ENCODE assay signal across 23 mouse cellular contexts in genomic region chr4:82880243-82880642, GRCm38 (mm10). TPM values are rescaled to one million over a fixed set of nuclear protein-coding genes. Genes with fewer than 3 reads are reported as not detected.
DNase-seq lines count a peak whose midpoint lies in the region; ATAC-seq and TF ChIP-seq lines count a peak whose summit lies in the region.
"Had no signal": no experiment of that assay in that cellular context is flagged by ENCODE, and none has a peak within 500 bp of the region (broad histone marks: within the 10 kb centered on the region; RNA-seq: fewer than 3 reads in every experiment).

No protein-coding gene starts in this region.

- no peak overlapping the region for H3K9ac ChIP-seq in intestine, embryonic 14.5 days (ENCODE audit: low read length)
- no peak overlapping the region for H3K9ac ChIP-seq in intestine, embryonic 15.5 days
- H3K9ac ChIP-seq in limb, embryonic 14.5 days (ENCODE audit: low read depth, low read length, severe bottlenecking), result no peak overlapping the region
- no peak overlapping the region for H3K9ac ChIP-seq in limb, embryonic 15.5 days
- H3K9ac ChIP-seq: embryonic facial prominence, embryonic 13.5 days; embryonic facial prominence, embryonic 15.5 days; forebrain, embryonic 12.5 days had no signal

- H3K4me1 ChIP-seq in intestine, embryonic 14.5 days (replicated peaks; ENCODE audit: control insufficient read depth, insufficient read depth, low read length), result no peaks in the 10 kb centered on the region
- no peaks in the 10 kb centered on the region for H3K4me1 ChIP-seq in intestine, embryonic 15.5 days (replicated peaks)
- H3K4me1 ChIP-seq in limb, embryonic 14.5 days (ENCODE audit: control insufficient read depth, insufficient read depth, low read length), result peaks cover 34% of the 10 kb centered on the region
- peaks cover 19% of the 10 kb centered on the region for H3K4me1 ChIP-seq in limb, embryonic 15.5 days

- no peak for DNase-seq in intestine, embryonic 14.5 days (ENCODE audit: low spot score)
- DNase-seq in limb, embryonic 14.5 days (ENCODE audit: low spot score), result no peak
- DNase-seq: adrenal gland, adult 8-10 months; adrenal gland, postnatal 14 days; adrenal gland, postnatal 36 days; cerebellum, adult 11 months; cerebellum, adult 18-20 months; cerebellum, adult 8-10 months; cerebellum, adult 9-11 months; cerebellum, postnatal 14 days; cerebellum, postnatal 36 days; embryo, embryonic 11 days had no signal

- no peaks in the 10 kb centered on the region for H3K36me3 ChIP-seq in intestine, embryonic 14.5 days (ENCODE audit: control insufficient read depth, insufficient read depth, low read length)
- H3K36me3 ChIP-seq in intestine, embryonic 15.5 days, result no peaks in the 10 kb centered on the region
- no peaks in the 10 kb centered on the region for H3K36me3 ChIP-seq in limb, embryonic 14.5 days (ENCODE audit: control insufficient read depth, insufficient read depth, low read length)
- H3K36me3 ChIP-seq in limb, embryonic 15.5 days, result no peaks in the 10 kb centered on the region
- H3K36me3 ChIP-seq: embryonic facial prominence, embryonic 13.5 days; embryonic facial prominence, embryonic 15.5 days; forebrain, embryonic 10.5 days; forebrain, embryonic 12.5 days had no signal

- 69% methylated on average over 2 of the region's 2 CpGs for WGBS in intestine, embryonic 14.5 days
- WGBS in intestine, embryonic 15.5 days, result 72% methylated on average over 2 of the region's 2 CpGs
- 64% methylated on average over 2 of the region's 2 CpGs for WGBS in limb, embryonic 14.5 days
- 45% methylated on average over 2 of the region's 2 CpGs for WGBS in limb, embryonic 15.5 days

- no peaks in the 10 kb centered on the region for H3K27me3 ChIP-seq in intestine, embryonic 14.5 days (replicated peaks; ENCODE audit: control insufficient read depth, insufficient read depth, low read length)
- H3K27me3 ChIP-seq in intestine, embryonic 15.5 days (replicated peaks), result no peaks in the 10 kb centered on the region
- no peaks in the 10 kb centered on the region for H3K27me3 ChIP-seq in limb, embryonic 14.5 days (ENCODE audit: control insufficient read depth, insufficient read depth, low read length)
- H3K27me3 ChIP-seq in limb, embryonic 15.5 days, result no peaks in the 10 kb centered on the region
- H3K27me3 ChIP-seq: embryonic facial prominence, embryonic 13.5 days; embryonic facial prominence, embryonic 15.5 days had no signal

- H3K27ac ChIP-seq in intestine, embryonic 14.5 days (ENCODE audit: low read depth), result no peak overlapping the region
- no peak overlapping the region for H3K27ac ChIP-seq in intestine, embryonic 15.5 days
- 0 out of 2 replicates have a peak overlapping the region, but pooled peaks have one; percentile 26 for H3K27ac ChIP-seq in limb, embryonic 14.5 days (replicated peaks; ENCODE audit: low read depth, low read length)
- peak overlapping the region; percentile 30; the same call in 1 of the 2 replicates for H3K27ac ChIP-seq in limb, embryonic 15.5 days
- H3K27ac ChIP-seq: embryonic facial prominence, embryonic 13.5 days; embryonic facial prominence, embryonic 15.5 days; forebrain, embryonic 10.5 days; forebrain, embryonic 12.5 days had no signal

- 0 out of 2 replicates have a peak, but pooled peaks have one; percentile 40 for ATAC-seq in intestine, embryonic 14.5 days (replicated peaks; ENCODE audit: low FRiP score, low TSS enrichment, low read depth)
- ATAC-seq in intestine, embryonic 15.5 days, result no peak
- ATAC-seq in limb, embryonic 14.5 days (ENCODE audit: low FRiP score, low read depth), result peak; percentile 62; the same call in 1 of the 2 replicates
- ATAC-seq in limb, embryonic 15.5 days (ENCODE audit: insufficient number of reproducible peaks, low FRiP score, low TSS enrichment, low read depth), result no peak
- ATAC-seq in cerebellum, adult (ENCODE audit: insufficient number of reproducible peaks, low FRiP score, low TSS enrichment), result no peak
- ATAC-seq: activated CD4-positive, CD25-positive, alpha-beta regulatory T cell, adult 4 months; forebrain, embryonic 14.5 days; forebrain, embryonic 16.5 days had no signal

- no peak overlapping the region for H3K4me2 ChIP-seq in intestine, embryonic 14.5 days (ENCODE audit: low read length)
- no peak overlapping the region for H3K4me2 ChIP-seq in intestine, embryonic 15.5 days (replicated peaks)
- no peak overlapping the region for H3K4me2 ChIP-seq in limb, embryonic 14.5 days (replicated peaks; ENCODE audit: low read depth, low read length, severe bottlenecking)
- H3K4me2 ChIP-seq in limb, embryonic 15.5 days, result no peak overlapping the region
- H3K4me2 ChIP-seq: embryonic facial prominence, embryonic 13.5 days; embryonic facial prominence, embryonic 15.5 days; forebrain, embryonic 12.5 days had no signal

- no peaks in the 10 kb centered on the region for H3K9me3 ChIP-seq in intestine, embryonic 14.5 days (ENCODE audit: control insufficient read depth, low read length)
- H3K9me3 ChIP-seq in intestine, embryonic 15.5 days, result no peaks in the 10 kb centered on the region
- no peaks in the 10 kb centered on the region for H3K9me3 ChIP-seq in limb, embryonic 14.5 days (ENCODE audit: control insufficient read depth, low read length)
- no peaks in the 10 kb centered on the region for H3K9me3 ChIP-seq in limb, embryonic 15.5 days
- H3K9me3 ChIP-seq: embryonic facial prominence, embryonic 13.5 days; embryonic facial prominence, embryonic 15.5 days; forebrain, embryonic 10.5 days; forebrain, embryonic 12.5 days had no signal

- TF ChIP-seq POLR2A in limb, embryonic 14.5 days (IDR thresholded peaks at IDR 0.05; ENCODE audit: borderline replicate concordance, extremely low read depth, insufficient read depth, insufficient read length), result no peak

- H3K4me3 ChIP-seq in intestine, embryonic 14.5 days (ENCODE audit: low read depth, low read length), result no peak overlapping the region
- H3K4me3 ChIP-seq in intestine, embryonic 15.5 days (replicated peaks), result no peak overlapping the region
- H3K4me3 ChIP-seq in limb, embryonic 14.5 days (replicated peaks; ENCODE audit: low read length), result no peak overlapping the region
- no peak overlapping the region for H3K4me3 ChIP-seq in limb, embryonic 15.5 days
- H3K4me3 ChIP-seq: embryonic facial prominence, embryonic 13.5 days; embryonic facial prominence, embryonic 15.5 days; erythroblast, embryonic 14.5 days; forebrain, embryonic 10.5 days; forebrain, embryonic 12.5 days had no signal

RNA-seq across cellular contexts. Expression of gene Cer1, which starts 4.7 kb away (rescaled TPM):
- polyA plus RNA-seq in intestine, embryonic 14.5 days (2014; fragmentation: Nextera tagmentation; extraction: Ambion mirVana), result 0.09 and 0.16 TPM in 2 replicates
- 0.21 TPM in 1 of 2 replicates, not detected in the other for polyA plus RNA-seq in intestine, embryonic 15.5 days (2015; fragmentation: Nextera tagmentation; extraction: Ambion mirVana)
- 0.69 and 0.70 TPM in 2 replicates for polyA plus RNA-seq in limb, embryonic 14.5 days (2012; rRNA removed)
- polyA plus RNA-seq in limb, embryonic 14.5 days (2014; fragmentation: Nextera tagmentation; extraction: Ambion mirVana), result 0.55 and 0.80 TPM in 2 replicates
- polyA plus RNA-seq in limb, embryonic 15.5 days (2015; fragmentation: Nextera tagmentation; extraction: Ambion mirVana), result 0.19 and 0.22 TPM in 2 replicates
- polyA plus RNA-seq: activated CD4-positive, CD25-positive, alpha-beta regulatory T cell, adult 4 months; erythroblast, embryonic 14.5 days; forebrain, embryonic 10.5 days; forebrain, embryonic 12.5 days; forebrain, embryonic 16.5 days had no signal

RNA-seq across cellular contexts. Expression of gene Zdhhc21, which starts 20.5 kb away (rescaled TPM):
- 15.4 and 17.3 TPM in 2 replicates for polyA plus RNA-seq in intestine, embryonic 14.5 days (2014; fragmentation: Nextera tagmentation; extraction: Ambion mirVana)
- 15.0 and 17.7 TPM in 2 replicates for polyA plus RNA-seq in intestine, embryonic 15.5 days (2015; fragmentation: Nextera tagmentation; extraction: Ambion mirVana)
- 11.1 and 11.2 TPM in 2 replicates for polyA plus RNA-seq in limb, embryonic 14.5 days (2012; rRNA removed)
- 12.5 and 15.7 TPM in 2 replicates for polyA plus RNA-seq in limb, embryonic 14.5 days (2014; fragmentation: Nextera tagmentation; extraction: Ambion mirVana)
- polyA plus RNA-seq in limb, embryonic 15.5 days (2015; fragmentation: Nextera tagmentation; extraction: Ambion mirVana), result 14.3 and 14.8 TPM in 2 replicates
- polyA plus RNA-seq: erythroblast, embryonic 14.5 days had no signal

Comparison
In these comparisons a context has a peak if more than half of its experiments do, and no peak if none do; other contexts are left out.
1. ATAC-seq: peak in intestine, embryonic 14.5 days (single experiment) and limb, embryonic 14.5 days (single experiment); none in intestine, embryonic 15.5 days (single experiment), limb, embryonic 15.5 days (single experiment) and cerebellum, adult (single experiment).
2. H3K27ac ChIP-seq: peak in limb, embryonic 14.5 days (single experiment) and limb, embryonic 15.5 days (single experiment); none in intestine, embryonic 14.5 days (single experiment) and intestine, embryonic 15.5 days (single experiment).